Mouse (Mus musculus) induced T-regulatory cell, adult 2 months (primary cell): ENCODE measurements around the gene Cab39l.
A peak's percentile ranks its signal among the peaks of the same experiment; 100 is the strongest.
"Not testable (repeated sequence)": the region's sequence is repeated elsewhere in the genome, so short reads cannot be mapped to it uniquely, and the experiment has no call there.

Experiments used
- DNase-seq: peaks from one replicate; pipeline ENCODE4 v3.0.0-alpha.2; 2012; ENCODE audit warnings: low read depth

Gene Cab39l

DNA sequence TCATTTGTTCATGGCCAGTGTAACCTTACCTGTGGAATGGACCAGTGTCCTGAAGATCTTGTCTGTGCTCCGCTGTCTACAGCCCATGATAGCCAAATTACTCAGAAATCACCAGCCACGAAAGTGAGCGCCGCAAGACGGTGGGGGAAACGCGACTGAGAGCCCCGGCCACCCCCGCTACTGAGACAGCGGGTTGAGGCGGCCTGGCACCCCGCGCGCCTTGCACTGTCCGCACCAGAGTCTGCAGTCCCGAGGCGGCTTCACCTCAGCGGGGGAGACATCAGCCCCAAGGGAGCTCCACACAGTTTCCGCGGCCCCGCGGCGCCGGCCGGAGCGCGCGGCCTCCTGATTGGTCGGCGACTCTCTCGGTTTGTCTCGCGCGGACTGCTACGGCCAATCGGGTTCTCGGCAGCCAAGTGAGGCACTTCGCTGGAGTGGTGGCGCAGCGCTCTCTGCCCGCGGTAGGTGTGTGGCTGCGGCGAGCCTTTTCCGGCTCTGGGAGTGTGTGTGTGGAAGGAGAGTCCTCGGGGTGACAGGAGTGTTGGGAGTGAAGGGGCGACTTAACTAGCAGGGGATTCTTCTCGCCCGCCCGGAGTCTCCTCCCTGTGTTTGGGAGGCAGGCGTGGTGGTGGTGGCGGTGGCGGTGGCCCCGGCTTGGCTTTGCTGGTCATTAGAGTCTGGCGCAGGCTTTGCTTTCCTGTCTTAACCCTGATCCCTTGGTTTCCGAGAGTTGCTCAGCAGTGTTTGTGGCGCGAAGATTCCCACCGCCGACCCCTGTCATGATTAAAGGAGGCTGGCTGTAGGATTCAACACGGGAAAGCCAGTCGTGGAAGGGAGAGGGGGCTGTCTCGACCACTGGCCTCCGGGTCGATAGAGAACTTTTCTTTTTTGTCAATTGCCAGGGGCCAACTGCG lies at the start of gene Cab39l, which contains the start of gene Setdb2:
Cab39l (plus strand) TSS at position 415 of the 914 bp plus-strand sequence.
Setdb2 (minus strand) TSS at position 327 of the 914 bp plus-strand sequence.
- DNase-seq: peak; percentile 96

DNA sequence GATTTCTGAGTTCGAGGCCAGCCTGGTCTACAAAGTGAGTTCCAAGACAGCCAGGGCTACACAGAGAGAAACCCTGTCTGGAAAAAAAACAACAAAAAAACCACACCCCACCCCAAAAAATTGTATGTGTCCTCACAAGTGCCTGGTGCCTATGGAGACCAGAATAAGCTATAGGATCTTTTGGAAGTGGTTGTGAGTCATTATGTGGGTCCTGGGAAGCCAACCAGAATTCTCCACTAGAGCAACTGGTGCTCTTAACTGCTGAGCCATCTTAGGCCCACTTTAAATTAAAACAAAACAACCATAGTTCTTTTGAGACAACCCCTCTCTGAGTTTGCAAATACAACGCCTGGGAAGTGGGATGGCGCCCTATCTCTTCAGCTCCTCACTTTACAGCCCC lies 45.5 kb upstream of the Cab39l start, which contains the start of gene Phf11c:
Phf11c (minus strand) TSS at position 101 of the 400 bp plus-strand sequence.
- no peak for DNase-seq

DNA sequence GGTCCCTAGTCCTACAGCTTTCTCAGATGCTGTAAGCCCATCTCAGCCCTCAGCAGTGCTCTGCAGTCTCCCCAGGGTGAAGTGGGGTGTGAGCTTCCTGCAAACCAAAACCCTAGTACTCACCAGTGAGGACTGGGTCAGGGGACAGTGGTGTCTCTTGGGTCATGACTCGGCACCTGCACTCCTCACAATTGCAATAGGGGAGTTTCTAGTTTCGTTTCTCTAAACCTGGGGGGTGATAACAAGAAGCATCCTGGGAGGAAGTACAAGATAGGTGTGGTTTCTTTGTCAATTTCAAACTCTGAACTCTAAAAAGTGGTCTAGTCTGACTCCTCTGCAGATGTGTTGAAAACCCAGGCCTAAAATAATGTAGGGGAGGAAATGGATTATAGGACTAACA lies 43.8 kb upstream of the Cab39l start:
- peak; percentile 72 for DNase-seq

DNA sequence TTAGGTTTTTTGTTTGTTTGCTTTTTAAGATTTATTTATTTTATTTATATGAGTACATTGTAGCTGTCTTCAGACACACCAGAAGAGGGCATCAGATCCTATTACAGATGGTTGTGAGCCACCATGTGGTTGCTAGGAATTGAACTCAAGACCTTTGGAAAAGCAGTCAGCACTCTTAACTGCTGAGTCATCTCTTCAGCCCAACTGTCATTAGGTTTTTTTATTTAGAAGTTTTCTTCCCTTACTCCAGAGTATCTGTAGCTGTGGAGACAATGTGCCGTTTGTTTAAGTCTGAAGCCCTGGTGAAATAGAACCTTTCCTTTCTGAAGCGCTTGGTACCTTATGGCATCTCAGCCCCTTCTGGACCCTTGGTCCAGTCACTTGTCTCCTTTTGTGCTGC lies 25.8 kb upstream of the Cab39l start:
- DNase-seq: not testable (repeated sequence)

DNA sequence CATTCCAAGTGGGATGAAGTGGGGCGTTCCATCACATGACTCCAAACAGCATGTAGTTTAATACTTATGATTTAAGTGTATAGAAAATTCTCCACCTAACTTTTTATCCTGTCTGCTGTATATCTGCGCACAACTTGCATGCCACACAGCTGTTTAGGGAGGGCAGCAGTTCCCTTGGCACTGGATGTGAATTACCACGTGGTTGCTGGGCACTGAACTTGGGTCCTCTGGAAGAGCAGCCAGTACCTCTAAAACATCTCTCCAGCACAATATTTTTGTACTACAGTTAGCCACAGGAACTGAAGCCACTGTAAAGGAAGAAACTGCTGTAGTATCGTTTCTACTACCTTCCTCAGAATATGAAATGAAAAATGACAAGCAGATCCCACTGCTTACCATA lies 22.6 kb upstream of the Cab39l start:
- no peak for DNase-seq

DNA sequence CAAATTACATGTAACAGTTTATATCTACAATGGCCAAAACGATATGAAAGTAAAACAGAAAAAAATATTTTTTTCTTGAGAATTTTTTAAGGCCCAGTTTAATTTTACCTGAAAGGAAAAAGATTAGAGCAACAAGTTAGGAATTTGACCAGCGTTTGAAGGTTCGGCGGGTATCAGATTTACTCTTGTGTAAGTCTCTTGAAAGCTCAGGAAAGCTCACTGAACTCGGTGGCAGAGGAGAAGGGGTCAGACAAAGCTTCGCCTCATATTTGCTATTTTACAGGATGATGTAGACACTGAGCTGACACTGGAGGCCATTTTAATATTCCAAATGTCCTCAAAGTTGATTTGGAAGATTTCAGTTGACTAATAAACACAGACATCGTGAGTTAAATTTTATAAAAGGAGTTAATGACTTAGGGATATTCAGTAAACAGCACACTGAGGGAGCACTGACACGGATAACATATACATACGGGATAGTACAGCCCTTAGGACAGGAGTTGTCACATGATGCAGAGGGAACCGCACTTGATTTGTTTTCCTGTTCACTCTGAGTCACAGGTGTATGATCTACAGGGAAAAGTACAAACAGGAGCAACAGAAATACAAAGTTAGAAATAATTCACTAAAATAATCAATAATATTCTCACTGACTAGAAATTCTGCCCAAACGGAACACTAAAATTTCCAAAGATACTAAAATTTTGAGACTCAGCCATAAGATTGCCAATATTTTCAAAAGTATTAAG lies 17.7 kb upstream of the Cab39l start:
- DNase-seq: no peak

DNA sequence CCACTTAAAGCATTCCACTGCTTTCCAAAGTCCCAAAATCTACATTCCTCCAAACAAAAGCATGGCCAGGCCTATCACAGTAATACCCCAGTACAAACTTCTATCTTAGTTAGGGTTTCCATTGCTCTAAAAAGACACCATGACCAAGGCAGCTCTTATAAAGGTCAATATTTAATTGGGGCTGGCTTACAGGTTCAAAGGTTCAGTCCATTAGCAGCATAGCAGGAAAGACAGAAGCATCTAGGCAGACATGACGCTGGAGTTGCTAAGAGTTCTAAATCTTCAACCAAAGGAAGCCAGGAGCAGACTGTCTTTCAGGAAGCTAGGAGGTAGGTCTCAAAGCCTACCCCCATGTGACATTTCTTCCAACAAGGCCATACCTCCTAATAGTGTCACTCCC lies 10.2 kb upstream of the Cab39l start:
- no peak for DNase-seq

DNA sequence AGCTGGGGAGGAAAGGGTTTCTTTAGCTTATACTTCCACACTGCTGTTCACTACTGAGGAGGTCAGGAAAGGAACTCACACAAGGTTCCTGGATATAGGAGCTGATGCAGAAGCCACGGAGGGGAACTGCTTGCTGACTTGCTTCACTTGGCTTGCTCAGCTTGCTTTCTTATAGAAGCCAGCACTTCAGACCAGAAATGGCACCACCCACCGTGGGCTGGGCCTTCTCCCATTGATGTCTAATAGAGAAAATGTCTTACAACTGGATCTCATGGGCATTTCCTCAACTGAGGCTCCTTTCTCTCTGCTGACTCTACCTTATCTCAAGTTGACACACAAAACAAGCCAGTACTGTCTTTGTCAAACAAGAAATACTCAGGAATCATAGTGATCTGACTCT lies 6.9 kb upstream of the Cab39l start:
- peak; percentile 9 for DNase-seq

DNA sequence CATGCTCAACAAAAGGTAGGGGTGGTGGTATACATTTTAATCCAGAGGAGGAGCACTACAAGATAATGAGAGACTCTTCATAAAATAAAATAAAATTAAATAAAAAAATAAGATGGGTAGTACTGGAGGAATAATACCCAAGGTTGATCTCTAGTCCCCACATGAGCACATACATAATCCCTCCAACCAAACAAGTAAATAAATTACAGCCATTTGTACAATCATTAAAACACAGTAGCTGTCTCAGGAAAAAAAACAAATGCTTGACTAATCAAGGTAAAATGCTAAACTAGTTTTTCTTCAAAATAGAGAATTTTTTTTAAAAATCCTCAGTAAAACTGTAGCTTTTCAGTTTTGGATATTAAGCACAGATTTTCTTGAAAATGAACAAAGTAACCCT lies 5.6 kb upstream of the Cab39l start:
- DNase-seq: no peak

DNA sequence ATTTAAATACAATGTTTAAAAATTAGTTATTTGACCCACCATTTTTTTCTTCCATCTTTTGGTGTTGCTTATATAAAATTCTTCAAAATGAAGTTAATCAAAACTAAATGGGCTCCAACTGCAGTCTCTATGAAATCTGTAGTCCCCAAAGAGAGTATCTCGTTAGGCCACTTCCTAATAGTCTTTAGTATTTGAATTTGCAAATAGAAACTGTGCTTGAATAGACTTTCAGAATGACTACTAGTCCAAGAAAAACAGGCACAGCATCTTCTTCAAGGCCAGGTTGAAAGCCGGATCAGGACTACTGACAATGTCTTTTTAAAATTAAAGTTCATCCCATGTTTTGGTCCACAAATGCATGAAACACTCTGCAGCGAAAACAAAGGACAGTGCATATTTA lies 3.4 kb upstream of the Cab39l start:
- no peak for DNase-seq

DNA sequence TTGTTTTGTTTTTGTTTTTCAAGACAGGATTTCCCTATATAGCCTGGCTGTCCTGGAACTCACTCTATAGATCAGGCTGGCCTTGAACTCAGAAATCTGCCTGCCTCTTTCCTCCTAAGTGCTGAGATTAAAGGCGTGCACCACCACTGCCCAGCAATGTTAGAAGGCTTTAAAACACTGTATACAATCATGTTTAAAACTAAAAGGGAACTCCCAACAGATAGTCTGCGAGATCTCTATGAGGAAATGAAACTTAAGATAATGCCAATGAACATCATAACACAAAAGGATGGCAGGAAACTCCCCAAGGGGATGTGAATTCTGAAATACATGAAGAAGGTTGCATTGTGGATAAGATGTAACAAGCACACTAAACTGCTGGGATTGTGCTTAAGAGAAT lies 2.3 kb upstream of the Cab39l start:
- DNase-seq: peak; percentile 14

DNA sequence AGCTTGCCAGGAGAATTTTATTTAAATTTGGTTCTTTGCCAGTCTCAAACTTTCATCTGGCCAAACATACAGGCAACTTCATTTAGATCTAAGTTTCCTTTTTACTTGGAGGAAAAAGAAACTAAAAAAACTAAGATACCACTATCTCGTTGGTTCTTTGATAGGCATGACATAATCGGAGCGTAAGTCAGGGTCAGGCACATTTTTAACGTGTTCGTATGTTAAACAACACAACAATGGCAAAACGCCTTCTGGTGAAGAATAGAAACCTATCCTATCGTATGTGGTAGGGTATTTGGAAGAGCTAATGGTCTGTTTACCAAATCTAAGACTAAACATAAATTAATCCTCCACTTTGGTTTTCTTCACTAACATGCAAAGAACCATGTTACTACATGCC lies 733 bp upstream of the Cab39l start:
- no peak for DNase-seq

DNA sequence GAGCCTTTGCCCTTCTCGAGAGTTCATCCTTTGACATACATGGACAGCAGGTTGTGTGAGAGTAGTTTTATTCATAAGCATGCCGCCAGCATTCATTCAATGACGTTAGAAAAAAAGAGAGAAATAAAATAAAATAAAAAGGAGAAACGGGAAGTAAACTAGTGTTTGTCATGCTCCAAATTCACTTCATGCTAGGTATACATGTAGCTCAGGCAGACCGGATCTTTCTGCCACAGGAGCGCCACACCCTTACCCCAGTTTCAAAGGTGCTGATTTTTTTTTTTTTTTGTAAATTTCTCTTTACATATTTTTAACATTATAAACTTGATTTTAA lies 667 bp downstream of the Cab39l start:
- DNase-seq: no peak

DNA sequence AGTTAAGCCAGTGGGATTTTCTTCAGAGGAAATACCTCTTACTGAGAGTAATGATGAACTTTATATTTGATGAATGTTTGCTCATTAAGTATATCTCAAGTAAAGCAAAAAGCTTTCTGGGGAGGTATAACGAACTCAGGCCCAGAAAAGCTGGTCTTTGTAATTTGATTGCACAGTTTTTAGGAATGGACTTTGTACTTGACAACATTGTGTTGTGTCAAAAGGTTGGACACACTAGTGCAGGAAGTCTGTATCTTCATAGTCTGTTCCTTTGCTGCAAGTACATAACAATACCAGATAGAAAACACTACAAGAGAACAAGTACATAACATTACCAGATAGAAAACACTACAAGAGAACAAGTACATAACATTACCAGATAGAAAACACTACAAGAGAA lies 4.6 kb downstream of the Cab39l start:
- no peak for DNase-seq

DNA sequence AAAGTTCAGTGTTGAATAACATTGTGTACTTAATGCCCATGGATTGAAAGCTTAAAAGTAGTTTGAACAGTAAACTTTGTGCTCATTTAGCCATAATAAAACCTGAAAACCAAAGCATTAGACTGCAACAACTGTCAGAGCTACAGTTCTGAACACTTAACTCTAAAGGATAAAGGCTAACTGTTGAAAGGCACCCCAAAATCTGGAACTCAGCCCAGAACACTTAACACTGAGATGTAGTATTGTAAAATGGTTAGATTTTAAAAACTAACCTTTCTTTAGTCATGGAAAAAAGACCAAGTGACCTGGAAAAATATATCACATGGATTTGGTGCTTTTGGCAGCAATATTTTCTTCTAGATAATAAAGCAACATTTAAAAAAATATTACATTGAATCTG lies 7.2 kb downstream of the Cab39l start:
- no peak for DNase-seq

DNA sequence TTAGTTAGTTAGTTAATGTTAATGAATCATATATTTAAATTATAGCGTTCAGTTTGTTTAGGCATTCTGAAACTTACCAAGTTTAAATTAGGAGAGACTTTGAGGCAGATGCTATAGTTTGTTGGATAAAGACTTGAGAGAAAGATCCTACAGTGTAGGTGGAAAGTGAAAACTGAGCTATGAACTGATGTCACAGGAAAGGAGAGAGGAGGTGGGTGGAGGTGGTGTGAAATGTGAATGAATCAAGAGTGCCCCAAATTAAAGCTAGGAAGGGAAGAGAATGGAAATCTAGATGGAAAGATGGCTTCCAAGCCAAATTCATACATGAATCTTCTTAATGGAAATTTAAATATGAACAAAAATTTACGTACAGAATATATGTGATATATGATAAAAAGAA lies 25.7 kb downstream of the Cab39l start:
- no peak for DNase-seq

DNA sequence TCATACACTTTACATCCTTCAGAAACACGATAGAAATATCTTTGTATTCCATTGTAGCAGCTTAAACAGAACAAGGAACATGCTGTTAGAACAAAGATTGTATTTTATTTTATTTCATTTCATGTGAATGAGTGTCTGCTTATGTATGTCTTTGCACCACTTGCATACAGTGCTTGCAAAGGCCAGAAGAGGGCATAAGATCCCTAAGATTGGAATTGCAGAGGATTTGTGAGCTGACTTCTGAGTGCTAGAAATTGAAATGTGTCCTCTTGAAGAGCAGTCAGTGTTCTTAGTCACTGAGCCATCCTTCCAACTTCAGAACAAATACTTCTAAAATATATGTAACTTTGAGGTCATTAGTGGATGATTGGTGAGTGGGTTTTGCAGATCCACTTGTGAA lies 27.0 kb downstream of the Cab39l start:
- DNase-seq: peak; percentile 9

DNA sequence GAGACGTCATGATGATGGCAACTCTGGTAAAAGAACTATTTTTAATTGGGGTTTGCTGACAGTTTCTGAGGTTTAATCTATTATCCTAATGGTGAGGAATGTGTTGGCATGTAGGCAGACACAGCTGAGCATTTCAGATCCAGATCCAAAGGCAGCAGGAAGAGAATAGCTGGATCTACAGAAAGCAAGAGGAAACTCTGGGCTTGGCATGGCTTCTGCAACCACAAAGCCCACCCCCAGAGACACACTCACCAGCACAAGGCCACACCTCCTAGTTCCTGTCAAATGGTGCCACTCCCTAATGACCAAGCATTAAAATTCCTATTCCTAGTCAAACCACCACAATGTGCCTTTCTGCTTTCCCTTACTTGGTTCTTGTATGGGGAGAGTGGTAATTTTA lies 30.0 kb downstream of the Cab39l start:
- DNase-seq: no peak

DNA sequence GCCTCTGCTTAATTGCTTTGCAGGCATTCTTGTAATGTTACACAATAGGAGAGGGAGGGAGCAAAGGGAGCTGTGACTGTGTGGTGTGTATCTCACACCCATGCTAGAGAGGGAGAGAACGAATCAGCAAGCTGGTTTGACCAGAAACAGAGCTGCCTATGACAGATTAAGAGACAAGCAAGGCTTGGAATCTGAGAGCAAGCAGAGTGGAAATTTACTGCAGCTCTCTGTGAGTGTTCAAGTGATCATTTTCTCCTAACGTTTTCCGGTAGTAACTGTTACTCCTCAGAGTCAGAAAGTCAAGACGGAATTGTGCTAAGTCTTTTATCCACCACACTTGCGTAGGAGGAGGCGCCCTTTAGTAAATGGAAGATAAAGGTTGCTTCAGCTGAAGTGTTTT lies 37.9 kb downstream of the Cab39l start:
- DNase-seq: no peak

DNA sequence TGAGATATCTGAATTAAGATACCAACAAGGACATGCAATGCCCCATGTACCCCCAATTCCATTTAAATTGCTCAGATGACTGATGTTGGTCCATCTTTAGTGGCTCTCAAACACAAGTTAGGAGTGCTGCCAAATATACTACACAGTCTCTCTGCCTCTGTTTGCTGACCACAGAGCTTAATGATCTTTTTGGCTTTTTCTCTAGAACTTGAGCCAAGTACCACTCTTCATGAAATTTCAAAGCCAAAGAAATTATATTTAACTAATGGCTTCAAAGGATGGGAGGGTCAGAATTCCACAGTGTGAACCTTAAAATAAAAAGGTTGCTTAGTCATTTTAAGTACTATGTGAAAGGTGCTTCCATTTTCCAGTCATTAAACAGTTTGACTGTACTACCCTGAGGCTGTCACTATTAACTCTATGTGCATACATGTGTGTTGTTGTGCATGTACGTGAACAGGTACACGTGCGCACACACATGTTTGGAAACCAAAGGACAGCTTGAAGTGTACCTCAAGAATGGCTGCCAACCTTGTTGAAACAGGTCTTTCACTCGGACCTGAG lies 44.6 kb downstream of the Cab39l start:
- DNase-seq: no peak

DNA sequence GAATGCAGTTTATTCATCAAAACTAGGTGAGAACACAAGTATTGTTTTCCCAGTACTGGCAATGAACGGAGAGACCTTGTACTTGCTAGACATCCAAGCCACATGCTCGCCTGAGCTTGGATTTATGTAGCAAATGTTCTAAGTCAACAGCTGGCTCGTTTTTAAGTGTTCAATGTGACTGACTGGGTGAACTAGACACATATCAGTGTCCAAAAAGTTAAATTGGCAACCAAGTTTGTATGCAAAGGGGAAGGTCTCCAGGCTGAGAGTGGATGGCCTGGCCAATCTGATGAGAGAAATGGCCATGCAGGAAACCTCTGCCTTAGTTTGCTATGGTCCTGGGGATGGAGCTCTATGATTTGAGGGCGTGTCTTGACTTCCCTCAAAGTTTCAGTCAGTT lies 51.6 kb downstream of the Cab39l start:
- DNase-seq: no peak

DNA sequence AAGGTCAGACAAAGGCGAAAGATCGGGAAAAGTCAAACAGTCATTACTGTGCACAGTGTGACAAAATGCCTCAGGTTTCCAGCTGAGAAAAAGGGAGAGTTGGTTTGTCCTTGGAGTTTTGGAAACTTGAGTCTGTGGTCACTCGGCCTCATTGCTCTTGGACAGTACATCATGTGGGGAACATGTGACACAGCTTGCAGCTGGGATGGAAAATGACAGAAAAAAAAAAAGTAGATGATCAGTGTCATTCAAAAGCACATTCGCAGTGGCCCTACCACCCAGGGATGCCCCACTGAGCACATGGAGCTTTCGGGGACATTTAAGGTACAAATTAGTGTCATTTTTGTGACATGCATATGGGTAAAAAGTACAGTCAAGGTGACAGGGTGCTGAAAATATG lies 57.2 kb downstream of the Cab39l start:
- no peak for DNase-seq

DNA sequence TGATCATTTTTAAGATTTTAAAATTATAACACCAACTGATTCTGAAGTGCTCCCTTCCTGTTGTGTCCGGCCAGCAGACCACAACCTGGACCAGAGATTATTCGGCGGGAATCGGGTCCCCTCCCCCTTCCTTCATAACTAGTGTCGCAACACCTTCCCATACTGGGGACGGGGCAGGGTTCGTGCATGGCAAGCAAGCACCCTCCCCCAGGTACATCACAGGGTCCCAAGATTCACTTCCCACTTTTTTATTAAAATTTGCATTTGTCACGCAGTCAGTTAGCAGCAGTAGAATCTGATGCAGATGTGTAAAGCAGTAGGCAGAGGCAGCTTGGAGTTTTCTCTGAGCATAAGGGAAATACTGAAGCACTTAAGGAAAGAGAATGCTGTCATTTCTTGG lies 64.1 kb downstream of the Cab39l start:
- DNase-seq: no peak
